Mouse (Mus musculus) frontal cortex, postnatal 14 days (tissue): Measurements from ENCODE around the gene Olfr1489.
"Not testable (repeated sequence)": the region's sequence is repeated elsewhere in the genome, so short reads cannot be mapped to it uniquely, and the experiment has no call there.

Experiments used
- DNase-seq, 2 experiments: peaks; one replicate each; pipeline ENCODE4 v3.0.0; 2022; ENCODE audit warnings: low spot score in 2 of 2

Olfr1489 gene

GRCm38 (mm10) chr19:13631321-13631720, at the start of gene Olfr1489:
Olfr1489 (plus strand) TSS chr19:13631621.
- no peak for DNase-seq

DNA sequence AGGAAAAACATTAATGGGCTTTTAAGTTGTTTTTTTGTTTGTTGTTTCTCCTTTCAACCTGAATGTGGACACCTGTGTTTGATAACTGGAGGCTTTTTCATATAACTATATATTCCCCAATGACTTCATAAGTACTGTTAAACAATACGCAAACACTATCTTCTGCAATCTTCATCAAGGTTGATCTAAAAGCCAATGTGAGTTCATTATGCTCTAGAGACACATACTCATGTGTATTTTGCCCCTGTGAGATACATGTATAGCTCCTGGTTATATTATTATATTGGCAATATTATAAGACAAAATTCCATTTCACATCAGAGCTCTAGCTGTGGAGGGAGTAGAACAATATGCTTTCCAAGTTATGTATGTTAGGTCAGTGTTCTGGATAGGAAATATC, 48.2 kb upstream of the Olfr1489 start, which contains the start of gene Olfr1484:
Olfr1484 (plus strand) TSS at position 301 of the 400 bp plus-strand sequence.
- no peak for DNase-seq

DNA sequence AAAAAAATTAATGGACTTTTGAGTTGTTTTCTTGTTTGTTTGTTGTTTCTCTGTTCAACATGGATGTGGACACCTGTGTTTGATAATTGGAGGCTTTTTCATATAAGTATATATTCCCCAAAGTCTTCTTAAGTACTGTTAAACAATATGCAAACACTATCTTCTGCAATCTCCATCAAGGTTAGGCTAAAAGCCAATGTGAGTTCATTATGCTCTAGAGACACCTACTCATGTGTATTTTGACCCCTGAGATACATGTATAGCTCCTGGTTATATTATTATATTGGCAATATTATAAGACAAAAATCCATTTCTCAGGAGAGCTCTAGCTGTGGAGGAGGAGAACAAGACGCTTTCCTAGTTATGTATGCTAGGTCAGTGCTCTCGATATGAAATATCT, 14.3 kb upstream of the Olfr1489 start, which contains the start of gene Olfr1487:
Olfr1487 (plus strand) TSS at position 301 of the 400 bp plus-strand sequence.
- not testable (repeated sequence) for DNase-seq

GRCm38 (mm10) chr19:13650791-13651190, 19.4 kb downstream of the Olfr1489 start, which contains the start of gene Olfr1490:
Olfr1490 (plus strand) TSS chr19:13651091.
- DNase-seq: no peak
